Mouse (Mus musculus): ENCODE measurements around the gene Rpusd4. TPM values are rescaled to one million over a fixed set of nuclear protein-coding genes. Genes with fewer than 3 reads are reported as not detected.

Rpusd4 gene
- total RNA-seq, 2 experiments from 2014 or later = 9.8 to 10.8 TPM

Other genes starting within 250 kb of the Rpusd4 start
- gene St3gal4, start 148.6 kb upstream of the Rpusd4 start, total RNA-seq (2021) = 10 to 100 TPM; 26.7 to 29.7 TPM
- 10 to 100 TPM; 14.7 to 18.6 TPM for gene Dcps, start 91.8 kb upstream of the Rpusd4 start, total RNA-seq (2021)
- gene Srpr, start 67.7 kb upstream of the Rpusd4 start, total RNA-seq (2021) = 10 to 100 TPM; 65.5 to 68.8 TPM
- gene Tirap, start 67.6 kb upstream of the Rpusd4 start, total RNA-seq (2021) = 1 to 10 TPM; 2.4 to 2.7 TPM
- gene Foxred1, start 56.8 kb upstream of the Rpusd4 start, total RNA-seq (2021) = 10 to 100 TPM; 29.7 to 36.0 TPM
- 10 to 100 TPM; 20.3 to 25.2 TPM for gene Fam118b, start 60 bp upstream of the Rpusd4 start, total RNA-seq (2021)
- gene Cdon, start 153.3 kb downstream of the Rpusd4 start, total RNA-seq (2021) = 1 to 10 TPM; 7.8 to 9.4 TPM

Measured in left cerebral cortex, adult 18-20 months (tissue).